Mouse (Mus musculus) CH12.LX (cell line): ENCODE measurements around the gene Krtap3-1. TPM values are rescaled to one million over a fixed set of nuclear protein-coding genes. Genes with fewer than 3 reads are reported as not detected.

Experiments used
- DNase-seq: peaks from one replicate; pipeline ENCODE4 v3.0.0-alpha.2; 2013; ENCODE audit errors: extremely low read depth
- H3K27ac ChIP-seq: 2 replicates; pipeline ENCODE4 v1.5.1; 2012; ENCODE audit warnings: low read depth, mild to moderate bottlenecking, control low read depth, moderate library complexity; ENCODE audit not compliant: insufficient read depth
- H3K27me3 ChIP-seq: replicated peaks from 2 replicates; pipeline ENCODE3; 2012; ENCODE audit warnings: inconsistent platforms
- H3K36me3 ChIP-seq, 2 experiments: replicated peaks in 1 of 2; 2 replicates each; pipeline versions ENCODE3 to v1.6.1; 2012; ENCODE audit warnings: inconsistent platforms in 1 of 2, low read length in 1 of 2, mild to moderate bottlenecking in 1 of 2, mixed read lengths in 1 of 2, moderate library complexity in 1 of 2; ENCODE audit not compliant: control insufficient read depth in 1 of 2, insufficient read depth in 1 of 2
- H3K4me1 ChIP-seq, 2 experiments: 2 replicates each; pipeline ENCODE4 v1.6.1; 2012; ENCODE audit warnings: inconsistent platforms in 1 of 2, moderate library complexity in 1 of 2; ENCODE audit not compliant: insufficient read depth in 2 of 2, control insufficient read depth in 1 of 2
- H3K4me2 ChIP-seq: 2 replicates; pipeline ENCODE4 v1.6.1; 2012; ENCODE audit warnings: low read depth, mild to moderate bottlenecking, control low read depth; ENCODE audit not compliant: poor library complexity, insufficient read depth, severe bottlenecking
- H3K4me3 ChIP-seq, 3 experiments: fragments of 150-350 bp in 1 of 3; sonication (generic) in 1 of 3; replicated peaks in 1 of 3; 2 replicates each; pipeline versions ENCODE3 to v1.5.1; 2011 to 2012; ENCODE audit warnings: low read depth in 2 of 3, low read length in 2 of 3, mild to moderate bottlenecking in 2 of 3, moderate library complexity in 2 of 3, control low read depth in 1 of 3, improper control_type of control experiment in 1 of 3, inconsistent platforms in 1 of 3, mixed read lengths in 1 of 3; ENCODE audit not compliant: poor library complexity in 1 of 3
- H3K79me2 ChIP-seq: replicated peaks from 2 replicates; pipeline ENCODE4 v1.6.1; 2012; ENCODE audit warnings: mild to moderate bottlenecking, moderate library complexity; ENCODE audit not compliant: control insufficient read depth, poor library complexity, insufficient read depth, severe bottlenecking; ENCODE audit errors: extremely low read depth
- H3K9ac ChIP-seq: 2 replicates; pipeline ENCODE4 v1.6.1; 2012; ENCODE audit warnings: low read depth, mild to moderate bottlenecking, control low read depth, moderate library complexity; ENCODE audit not compliant: insufficient read depth
- H3K9me3 ChIP-seq: replicated peaks from 2 replicates; pipeline ENCODE3; 2012; ENCODE audit warnings: low read length, inconsistent platforms, mixed read lengths
- BHLHE40 ChIP-seq: IDR thresholded peaks from 2 replicates; pipeline ENCODE4 v1.6.1; 2011; ENCODE audit warnings: mild to moderate bottlenecking, low read depth, low read length, improper control_type of control experiment
- CHD1 ChIP-seq: IDR thresholded peaks from 2 replicates; pipeline ENCODE4 v1.6.1; 2012; ENCODE audit warnings: low read depth, low read length, improper control_type of control experiment, inconsistent platforms
- CHD2 ChIP-seq: IDR thresholded peaks from 2 replicates; pipeline ENCODE4 v1.6.1; 2011; ENCODE audit warnings: low read length, improper control_type of control experiment
- CTCF ChIP-seq, 2 experiments: IDR thresholded peaks in 1 of 2; conservative IDR thresholded peaks in 1 of 2; 2 replicates each; pipeline ENCODE4 v1.5.1; 2011 to 2012; ENCODE audit warnings: low read depth in 2 of 2, low read length in 2 of 2, improper control_type of control experiment in 1 of 2, inconsistent platforms in 1 of 2, mild to moderate bottlenecking in 1 of 2, moderate library complexity in 1 of 2
- E2F4 ChIP-seq: IDR thresholded peaks from 2 replicates; pipeline ENCODE4 v1.6.1; 2011; ENCODE audit warnings: low read depth, low read length, improper control_type of control experiment; ENCODE audit not compliant: insufficient replicate concordance
- ELF1 ChIP-seq: IDR thresholded peaks from 2 replicates; pipeline ENCODE4 v1.6.1; 2014; ENCODE audit warnings: low read depth, mild to moderate bottlenecking, inconsistent platforms, low read length, improper control_type of control experiment
- EP300 ChIP-seq: IDR thresholded peaks from 2 replicates; pipeline ENCODE4 v1.6.1; 2011; ENCODE audit warnings: low read length, improper control_type of control experiment
- ETS1 ChIP-seq: conservative IDR thresholded peaks from 2 replicates; pipeline ENCODE4 v1.6.1; 2012; ENCODE audit warnings: low read depth, mild to moderate bottlenecking, inconsistent platforms, low read length, improper control_type of control experiment, moderate library complexity
- GABPA ChIP-seq: IDR thresholded peaks from 2 replicates; pipeline ENCODE4 v1.6.1; 2012; ENCODE audit warnings: low read depth, low read length, improper control_type of control experiment, inconsistent platforms; ENCODE audit not compliant: insufficient replicate concordance
- HCFC1 ChIP-seq: IDR thresholded peaks from 2 replicates; pipeline ENCODE4 v1.6.1; 2012; ENCODE audit warnings: low read depth, mild to moderate bottlenecking, inconsistent platforms, low read length, improper control_type of control experiment
- IRF4 ChIP-seq: IDR thresholded peaks from 2 replicates; pipeline ENCODE4 v1.6.1; 2014; ENCODE audit warnings: low read depth, mild to moderate bottlenecking, inconsistent platforms, low read length, improper control_type of control experiment
- JUN ChIP-seq: IDR thresholded peaks from 2 replicates; pipeline ENCODE4 v1.6.1; 2011; ENCODE audit warnings: low read depth, mild to moderate bottlenecking, low read length, improper control_type of control experiment, moderate library complexity; ENCODE audit not compliant: insufficient read depth
- JUND ChIP-seq: conservative IDR thresholded peaks from 2 replicates; pipeline ENCODE4 v1.6.1; 2011; ENCODE audit warnings: low read depth, low read length, improper control_type of control experiment
- KAT2A ChIP-seq: IDR thresholded peaks from 2 replicates; pipeline ENCODE4 v1.6.1; 2012; ENCODE audit warnings: low read length, improper control_type of control experiment, inconsistent platforms; ENCODE audit not compliant: insufficient replicate concordance
- MAFK ChIP-seq: IDR thresholded peaks from 2 replicates; pipeline ENCODE4 v1.6.1; 2011; ENCODE audit warnings: low read length, improper control_type of control experiment; ENCODE audit not compliant: insufficient replicate concordance
- MAX ChIP-seq: IDR thresholded peaks from 2 replicates; pipeline ENCODE4 v1.6.1; 2011; ENCODE audit warnings: low read length, improper control_type of control experiment
- MAZ ChIP-seq: IDR thresholded peaks from 2 replicates; pipeline ENCODE4 v1.6.1; 2012; ENCODE audit warnings: low read depth, mild to moderate bottlenecking, inconsistent platforms, low read length, improper control_type of control experiment, moderate library complexity
- MEF2A ChIP-seq: IDR thresholded peaks from 2 replicates; pipeline ENCODE4 v1.6.1; 2014; ENCODE audit warnings: low read depth, mild to moderate bottlenecking, inconsistent platforms, low read length, improper control_type of control experiment, borderline replicate concordance
- MXI1 ChIP-seq: IDR thresholded peaks from 2 replicates; pipeline ENCODE4 v1.6.1; 2011; ENCODE audit warnings: mild to moderate bottlenecking, low read depth, low read length, improper control_type of control experiment
- MYC ChIP-seq: IDR thresholded peaks from 2 replicates; pipeline ENCODE4 v1.6.1; 2011; ENCODE audit warnings: low read depth, mild to moderate bottlenecking, improper control_type of control experiment, low read length
- NRF1 ChIP-seq: IDR thresholded peaks from 2 replicates; pipeline ENCODE4 v1.6.1; 2014; ENCODE audit warnings: low read depth, mild to moderate bottlenecking, inconsistent platforms, low read length, improper control_type of control experiment, moderate library complexity
- POLR2A ChIP-seq: IDR thresholded peaks from 2 replicates; pipeline ENCODE4 v1.6.1; 2011; ENCODE audit warnings: low read depth, mild to moderate bottlenecking, improper control_type of control experiment, low read length
- RAD21 ChIP-seq: IDR thresholded peaks from 2 replicates; pipeline ENCODE4 v1.6.1; 2011; ENCODE audit warnings: low read depth, mild to moderate bottlenecking, low read length, improper control_type of control experiment, moderate library complexity
- RCOR1 ChIP-seq: conservative IDR thresholded peaks from 2 replicates; pipeline ENCODE4 v1.6.1; 2012; ENCODE audit warnings: low read depth, mild to moderate bottlenecking, inconsistent platforms, low read length, improper control_type of control experiment
- SIN3A ChIP-seq: IDR thresholded peaks from 2 replicates; pipeline ENCODE4 v1.6.1; 2012; ENCODE audit warnings: low read length, improper control_type of control experiment, inconsistent platforms
- SMC3 ChIP-seq: IDR thresholded peaks from 2 replicates; pipeline ENCODE4 v1.6.1; 2011; ENCODE audit warnings: low read depth, low read length, improper control_type of control experiment
- TBP ChIP-seq: conservative IDR thresholded peaks from 2 replicates; pipeline ENCODE4 v1.6.1; 2011; ENCODE audit warnings: low read depth, low read length, improper control_type of control experiment
- ZC3H11A ChIP-seq: IDR thresholded peaks from 2 replicates; pipeline ENCODE4 v1.6.1; 2012; ENCODE audit warnings: low read depth, mild to moderate bottlenecking, inconsistent platforms, low read length, improper control_type of control experiment
- ZKSCAN1 ChIP-seq: IDR thresholded peaks from 2 replicates; pipeline ENCODE4 v1.6.1; 2012; ENCODE audit warnings: low read depth, inconsistent platforms, low read length, improper control_type of control experiment, borderline replicate concordance
- dilution Hi-C: fragments of 300-500 bp; cut with MboI; formaldehyde crosslinking; loops from 2 replicates; pipeline ENCODE4 v1.14.3; 2020; ENCODE audit warnings: low sequenced_read_pairs; ENCODE audit not compliant: extremely low pct_unique_long_range_greater_than_20kb, extremely low pct_ligation_motif_present
- in situ Hi-C: fragments of 300-500 bp; cut with MboI; formaldehyde crosslinking; loops from 3 replicates; pipeline ENCODE4 v1.14.3; 2019; ENCODE audit warnings: low sequenced_read_pairs, low pct_ligation_motif_present, low pct_unique_long_range_greater_than_20kb, mixed read lengths
- polyA plus RNA-seq: library from polyadenylated mRNA; unstranded; fragments of >175 nt; gene quantifications from 2 replicates; pipeline ENCODE4 v1.2.1, GENCODE M21; 2012; ENCODE audit warnings: low read depth; ENCODE audit not compliant: insufficient read length
- total RNA-seq, 2 experiments: library from RNA; depleted of rRNA; stranded (reverse); fragments of 300-350 nt in 1 of 2; fragments of >200 nt in 1 of 2; gene quantifications; 2 replicates each; pipeline ENCODE4 v1.2.3; 2012 to 2014

Gene Krtap3-1
- total and polyA plus RNA-seq, 3 experiments = not detected

DNA sequence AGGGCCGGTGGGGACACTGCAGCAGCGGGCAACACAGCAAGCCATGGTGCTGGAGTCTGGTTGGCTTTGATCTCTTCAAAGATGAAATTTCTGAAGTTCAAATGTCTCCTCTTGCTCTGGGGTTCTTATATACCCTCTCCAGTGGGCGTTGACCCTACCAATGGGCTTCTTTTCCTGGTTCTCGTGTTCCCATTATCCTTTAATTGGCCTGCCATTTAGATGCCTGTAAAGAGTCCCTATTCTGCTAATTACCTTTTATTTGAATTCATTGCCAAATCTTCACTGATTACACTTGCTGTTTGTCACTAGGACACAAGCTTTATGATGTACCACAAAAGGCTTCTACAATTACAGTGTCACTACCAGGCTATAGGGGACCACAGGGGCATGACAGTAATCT lies 15.7 kb downstream of the Krtap3-1 start, which contains the start of gene Krtap3-3:
Gene Krtap3-3 (minus strand): TSS at position 101 of the 400 bp plus-strand sequence.
- no peak within 1 kb of the TSS for H3K9ac ChIP-seq
- H3K79me2 ChIP-seq = no peaks in the 10 kb centered on the region
- DNase-seq = no peak
- dilution Hi-C loops = no loop called here
- H3K4me1 ChIP-seq = no peaks in the 10 kb centered on the region
- no peak within 1 kb of the TSS for H3K27ac ChIP-seq
- no peak for TF ChIP-seq POLR2A
- TF ChIP-seq MAFK = no peak
- no peak for TF ChIP-seq ZKSCAN1
- no peak for TF ChIP-seq NRF1
- no peak for TF ChIP-seq IRF4
- no peak for TF ChIP-seq MAZ
- TF ChIP-seq KAT2A = no peak
- no peak for TF ChIP-seq SMC3
- no peak for TF ChIP-seq HCFC1
- no peak for TF ChIP-seq RAD21
- no peak for TF ChIP-seq TBP
- no peak for TF ChIP-seq EP300
- no peak for TF ChIP-seq MEF2A
- no peak for TF ChIP-seq RCOR1
- no peak for TF ChIP-seq BHLHE40
- no peak for TF ChIP-seq CHD1
- peak within 1 kb of the TSS; percentile 69 for H3K4me2 ChIP-seq
- H3K27me3 ChIP-seq = peaks cover 56% of the 10 kb centered on the region
- no peaks in the 10 kb centered on the region for H3K9me3 ChIP-seq
- in situ Hi-C loops = no loop called here
- H3K4me3 ChIP-seq = no peak within 1 kb of the TSS
- H3K36me3 ChIP-seq = no peaks in the 10 kb centered on the region

GRCm38 (mm10) chr11:99547892-99548291 lies 18.5 kb downstream of the Krtap3-1 start:
- Histone ChIP-seq H3K4me3 (no peak overlapping the region), H3K79me2 (no peaks in the 10 kb centered on the region), H3K4me2 (no peak overlapping the region), H3K9me3 (no peaks in the 10 kb centered on the region), H3K36me3 (no peaks in the 10 kb centered on the region), H3K4me1 (no peaks in the 10 kb centered on the region), H3K9ac (no peak overlapping the region), H3K27me3 (peaks cover 57% of the 10 kb centered on the region), H3K27ac (no peak overlapping the region)
- DNase-seq = peak; percentile 12
- in situ Hi-C loops (no loop called here), dilution Hi-C loops (no loop called here)
- no peak for TF ChIP-seq POLR2A
- no peak for TF ChIP-seq MEF2A
- no peak for TF ChIP-seq RCOR1
- TF ChIP-seq ETS1 = no peak
- no peak for TF ChIP-seq BHLHE40
- TF ChIP-seq CTCF (conservative IDR thresholded peaks at IDR 0.05 in 1 of 2, IDR thresholded peaks at IDR 0.05 in 1 of 2; ENCODE audit: low read depth in 2 of 2, low read length in 2 of 2) = peak in 1 of 2 experiments; percentile 74; a peak in 2 of 4 replicates
- TF ChIP-seq JUND = no peak
- TF ChIP-seq KAT2A = no peak
- TF ChIP-seq ZKSCAN1 = no peak
- TF ChIP-seq MAZ = no peak
- TF ChIP-seq GABPA = no peak
- no peak for TF ChIP-seq CHD2
- TF ChIP-seq JUN = no peak
- TF ChIP-seq MAX = no peak
- no peak for TF ChIP-seq MYC
- TF ChIP-seq SMC3 = peak; percentile 67
- no peak for TF ChIP-seq SIN3A
- TF ChIP-seq ZC3H11A = 0 out of 2 replicates have a peak, but pooled peaks have one; percentile 2
- no peak for TF ChIP-seq MAFK
- TF ChIP-seq NRF1 = no peak
- no peak for TF ChIP-seq MXI1
- TF ChIP-seq ELF1 = no peak
- no peak for TF ChIP-seq HCFC1
- TF ChIP-seq RAD21 = peak; percentile 78
- no peak for TF ChIP-seq E2F4
